Comparison of ENCODE assay signal across 19 mouse cellular contexts in genomic region chr14:54390843-54391242, GRCm38 (mm10). TPM values are rescaled to one million over a fixed set of nuclear protein-coding genes. Genes with fewer than 3 reads are reported as not detected.
DNase-seq lines count a peak whose midpoint lies in the region; TF ChIP-seq lines count a peak whose summit lies in the region.
"Had no signal": no experiment of that assay in that cellular context is flagged by ENCODE, and none has a peak within 500 bp of the region (broad histone marks: within the 10 kb centered on the region; RNA-seq: fewer than 3 reads in every experiment).

No protein-coding gene starts in this region.

- TF ChIP-seq POLR2A in lung, adult 2 months (IDR thresholded peaks at IDR 0.05; ENCODE audit: borderline replicate concordance, extremely low read depth, low read depth, low read length): no peak

- H3K4me1 ChIP-seq in lung, adult 2 months (ENCODE audit: control insufficient read depth, insufficient read depth, low read length): no peaks in the 10 kb centered on the region; the same call in 1 of the 2 replicates
- H3K4me1 ChIP-seq: embryonic facial prominence, embryonic 13.5 days; embryonic facial prominence, embryonic 15.5 days; forebrain, embryonic 12.5 days had no signal

- peak; percentile 31 to 59 for DNase-seq in lung, adult 18-20 months
- no peak for DNase-seq in lung, postnatal 25 days (ENCODE audit: low spot score)
- peak; percentile 50 for DNase-seq in lung, postnatal 36 days
- no peak for DNase-seq in lung, adult 2 months
- DNase-seq: adrenal gland, adult 2 months; adrenal gland, postnatal 10 days; adrenal gland, postnatal 25 days; cerebellum, adult 11 months; cerebellum, adult 18-20 months; cerebellum, adult 8-10 months; cerebellum, adult 9-11 months; cerebellum, postnatal 14 days; cerebellum, postnatal 36 days; embryo, embryonic 11 days had no signal

- H3K4me3 ChIP-seq in lung, adult 2 months (replicated peaks; ENCODE audit: extremely low read depth, low read depth, low read length): no peak overlapping the region
- H3K4me3 ChIP-seq: embryonic facial prominence, embryonic 13.5 days; embryonic facial prominence, embryonic 15.5 days; erythroblast, embryonic 14.5 days; forebrain, embryonic 10.5 days; forebrain, embryonic 12.5 days had no signal

- no peak for TF ChIP-seq CTCF in lung, adult 2 months (IDR thresholded peaks at IDR 0.05; ENCODE audit: insufficient read depth, low read length)

- 35% methylated on average over 6 of the region's 6 CpGs for WGBS in lung, adult 2 months

RNA-seq across cellular contexts. Expression of gene Slc7a7, which starts 26.7 kb away (rescaled TPM):
- polyA plus RNA-seq in lung, adult 2 months (2012; rRNA removed): 23.1 and 29.2 TPM in 2 replicates

RNA-seq across cellular contexts. Expression of gene Oxa1l, which starts 30.2 kb away (rescaled TPM):
- 95.3 and 98.1 TPM in 2 replicates for polyA plus RNA-seq in lung, adult 2 months (2012; rRNA removed)

RNA-seq across cellular contexts. Expression of gene Mrpl52, which starts 35.9 kb away (rescaled TPM):
- polyA plus RNA-seq in lung, adult 2 months (2012; rRNA removed): 185 and 290 TPM in 2 replicates

RNA-seq across cellular contexts. Expression of gene Mmp14, which starts 40.6 kb away (rescaled TPM):
- 119 and 130 TPM in 2 replicates for polyA plus RNA-seq in lung, adult 2 months (2012; rRNA removed)

Comparison
In these comparisons a context has a peak if more than half of its experiments do, and no peak if none do; other contexts are left out.
1. DNase-seq: peak in lung, adult 18-20 months (2 of 2) and lung, postnatal 36 days (single experiment); none in lung, postnatal 25 days (single experiment) and lung, adult 2 months (single experiment).